Mouse (Mus musculus): ENCODE measurements around the gene Gm37240. TPM values are rescaled to one million over a fixed set of nuclear protein-coding genes. Genes with fewer than 3 reads are reported as not detected.

Gm37240 gene
- polyA plus RNA-seq, 1 experiment from 2014 or later: 11.4 TPM

- Histone ChIP-seq H3K4me2 (ENCODE audit: low read depth, low read length) (peak overlapping the region; percentile 99), H3K27ac (ENCODE audit: low read length) (peak overlapping the region; percentile 90)
- WGBS: 9% methylated on average over 12 of the region's 12 CpGs
Observed at GRCm38 (mm10) chr3:84478896-84479292, 1408.4 kb downstream of the Gm37240 start.

DNA sequence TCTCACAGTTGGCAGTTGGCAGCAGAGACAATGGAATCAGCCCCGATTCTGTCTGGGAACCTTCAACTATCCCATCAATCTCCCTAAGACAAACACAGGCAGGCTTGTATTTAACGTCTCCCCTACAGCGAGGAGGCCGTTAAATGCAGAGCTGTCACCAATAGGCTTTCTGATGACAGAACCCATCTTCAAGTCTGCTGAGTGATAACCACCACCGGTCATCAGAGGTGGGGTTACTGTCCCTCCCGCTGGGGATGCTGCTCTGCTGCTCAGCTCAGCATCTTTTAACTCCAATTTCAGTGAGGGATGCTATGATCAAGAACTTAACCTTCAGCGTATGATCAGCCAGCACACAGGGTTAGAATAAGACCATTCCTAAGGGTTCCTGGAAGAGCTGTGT, 1409.1 kb downstream of the Gm37240 start:
- WGBS: 26% methylated on average over 7 of the region's 7 CpGs
- H3K4me1 ChIP-seq (ENCODE audit: control insufficient read depth, insufficient read depth, low read length): peaks cover 35% of the 10 kb centered on the region
- peak overlapping the region; percentile 72 for H3K4me3 ChIP-seq (replicated peaks; ENCODE audit: low read length)
- ATAC-seq (ENCODE audit: insufficient read depth, low FRiP score): no peak
- peak overlapping the region; percentile 88 for H3K9ac ChIP-seq (ENCODE audit: low read length)
- no peaks in the 10 kb centered on the region for H3K36me3 ChIP-seq (ENCODE audit: control insufficient read depth, insufficient read depth, low read length)
- no peaks in the 10 kb centered on the region for H3K27me3 ChIP-seq (ENCODE audit: control insufficient read depth, insufficient read depth, low read length)
- H3K9me3 ChIP-seq (replicated peaks; ENCODE audit: control insufficient read depth, low read length): no peaks in the 10 kb centered on the region
- H3K4me2 ChIP-seq (ENCODE audit: low read depth, low read length): peak overlapping the region; percentile 99
- no peak overlapping the region for H3K27ac ChIP-seq (ENCODE audit: low read length)

More at GRCm38 (mm10) chr3:84478896-84479292, 1408.4 kb downstream of the Gm37240 start:
- ATAC-seq (ENCODE audit: insufficient read depth, low FRiP score): no peak
- H3K9me3 ChIP-seq (replicated peaks; ENCODE audit: control insufficient read depth, low read length): no peaks in the 10 kb centered on the region
- no peaks in the 10 kb centered on the region for H3K36me3 ChIP-seq (ENCODE audit: control insufficient read depth, insufficient read depth, low read length)
- peak overlapping the region; percentile 72 for H3K4me3 ChIP-seq (replicated peaks; ENCODE audit: low read length)
- no peaks in the 10 kb centered on the region for H3K27me3 ChIP-seq (ENCODE audit: control insufficient read depth, insufficient read depth, low read length)
- H3K4me1 ChIP-seq (ENCODE audit: control insufficient read depth, insufficient read depth, low read length): peaks cover 28% of the 10 kb centered on the region
- peak overlapping the region; percentile 88 for H3K9ac ChIP-seq (ENCODE audit: low read length)

GRCm38 (mm10) chr3:84477498-84477897, 1409.8 kb downstream of the Gm37240 start:
- Histone ChIP-seq H3K4me2 (ENCODE audit: low read depth, low read length) (peak overlapping the region; percentile 99), H3K4me3 (replicated peaks; ENCODE audit: low read length) (peak overlapping the region; percentile 72)
- 84% methylated on average over 1 of the region's 1 CpGs for WGBS

GRCm38 (mm10) chr3:84474981-84475775, 1412.1 kb downstream of the Gm37240 start:
- H3K27me3 ChIP-seq (ENCODE audit: control insufficient read depth, insufficient read depth, low read length): no peaks in the 10 kb centered on the region
- ATAC-seq (ENCODE audit: insufficient read depth, low FRiP score): no peak
- no peak overlapping the region for H3K4me3 ChIP-seq (replicated peaks; ENCODE audit: low read length)
- H3K9ac ChIP-seq (ENCODE audit: low read length): no peak overlapping the region
- peaks cover 44% of the 10 kb centered on the region for H3K4me1 ChIP-seq (ENCODE audit: control insufficient read depth, insufficient read depth, low read length)
- no peaks in the 10 kb centered on the region for H3K36me3 ChIP-seq (ENCODE audit: control insufficient read depth, insufficient read depth, low read length)
- H3K9me3 ChIP-seq (replicated peaks; ENCODE audit: control insufficient read depth, low read length): no peaks in the 10 kb centered on the region
- H3K4me2 ChIP-seq (ENCODE audit: low read depth, low read length): no peak overlapping the region
- no peak overlapping the region for H3K27ac ChIP-seq (ENCODE audit: low read length)
- 81% methylated on average over 12 of the region's 12 CpGs for WGBS

More at GRCm38 (mm10) chr3:84477498-84477897, 1409.8 kb downstream of the Gm37240 start:
- H3K27me3 ChIP-seq (ENCODE audit: control insufficient read depth, insufficient read depth, low read length): no peaks in the 10 kb centered on the region
- ATAC-seq (ENCODE audit: insufficient read depth, low FRiP score): no peak
- peaks cover 42% of the 10 kb centered on the region for H3K4me1 ChIP-seq (ENCODE audit: control insufficient read depth, insufficient read depth, low read length)
- H3K27ac ChIP-seq (ENCODE audit: low read length): no peak overlapping the region
- no peaks in the 10 kb centered on the region for H3K36me3 ChIP-seq (ENCODE audit: control insufficient read depth, insufficient read depth, low read length)
- no peak overlapping the region for H3K9ac ChIP-seq (ENCODE audit: low read length)
- H3K9me3 ChIP-seq (replicated peaks; ENCODE audit: control insufficient read depth, low read length): no peaks in the 10 kb centered on the region

- Histone ChIP-seq H3K27ac (ENCODE audit: low read length) (peak overlapping the region; percentile 69), H3K9me3 (replicated peaks; ENCODE audit: control insufficient read depth, low read length) (no peaks in the 10 kb centered on the region), H3K27me3 (ENCODE audit: control insufficient read depth, insufficient read depth, low read length) (no peaks in the 10 kb centered on the region), H3K4me3 (replicated peaks; ENCODE audit: low read length) (no peak overlapping the region), H3K4me2 (ENCODE audit: low read depth, low read length) (peak overlapping the region; percentile 31; the same call in 1 of the 2 replicates), H3K36me3 (ENCODE audit: control insufficient read depth, insufficient read depth, low read length) (no peaks in the 10 kb centered on the region; the same call in 1 of the 2 replicates), H3K4me1 (ENCODE audit: control insufficient read depth, insufficient read depth, low read length) (peaks cover 42% of the 10 kb centered on the region), H3K9ac (ENCODE audit: low read length) (peak overlapping the region; percentile 53; the same call in 1 of the 2 replicates)
- ATAC-seq (ENCODE audit: insufficient read depth, low FRiP score): no peak
- WGBS: 66% methylated on average over 6 of the region's 6 CpGs
Observed at GRCm38 (mm10) chr3:84474398-84474797, 1412.9 kb downstream of the Gm37240 start.

GRCm38 (mm10) chr3:84472955-84473354, 1414.4 kb downstream of the Gm37240 start:
- Histone ChIP-seq H3K9ac (ENCODE audit: low read length) (0 out of 2 replicates have a peak overlapping the region, but pooled peaks have one; percentile 6), H3K4me1 (ENCODE audit: control insufficient read depth, insufficient read depth, low read length) (peaks cover 37% of the 10 kb centered on the region), H3K4me2 (ENCODE audit: low read depth, low read length) (peak overlapping the region; percentile 31), H3K4me3 (replicated peaks; ENCODE audit: low read length) (peak overlapping the region; percentile 4; the same call in 1 of the 2 replicates), H3K27me3 (ENCODE audit: control insufficient read depth, insufficient read depth, low read length) (no peaks in the 10 kb centered on the region), H3K36me3 (ENCODE audit: control insufficient read depth, insufficient read depth, low read length) (no peaks in the 10 kb centered on the region; the same call in 1 of the 2 replicates), H3K9me3 (replicated peaks; ENCODE audit: control insufficient read depth, low read length) (no peaks in the 10 kb centered on the region), H3K27ac (ENCODE audit: low read length) (peak overlapping the region; percentile 69)
- WGBS: 28% methylated on average over 5 of the region's 5 CpGs
- 0 out of 2 replicates have a peak, but pooled peaks have one; percentile 11 for ATAC-seq (ENCODE audit: insufficient read depth, low FRiP score)

DNA sequence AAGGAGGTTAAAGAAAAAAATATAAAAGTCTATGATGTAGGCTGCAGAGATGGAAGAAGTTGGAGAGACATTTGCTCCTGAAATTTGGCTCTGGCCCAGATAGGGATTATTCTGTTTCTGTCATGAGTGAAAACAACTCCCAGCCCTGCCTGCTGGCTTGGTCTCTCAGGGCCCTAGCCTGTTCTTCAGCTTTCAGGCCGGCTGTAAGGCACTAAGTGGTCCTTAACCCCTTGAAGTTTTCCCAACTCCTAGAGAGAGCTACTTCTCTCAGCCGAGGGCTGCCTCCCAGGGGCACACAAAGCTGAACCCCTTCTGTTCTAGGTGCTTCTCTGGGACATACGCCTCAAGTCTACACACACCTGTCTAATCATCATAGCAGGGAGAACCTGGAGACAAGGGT, 1414.8 kb downstream of the Gm37240 start:
- peak overlapping the region; percentile 31 for H3K4me2 ChIP-seq (ENCODE audit: low read depth, low read length)
- H3K4me1 ChIP-seq (ENCODE audit: control insufficient read depth, insufficient read depth, low read length): peaks cover 39% of the 10 kb centered on the region
- 0 out of 2 replicates have a peak, but pooled peaks have one; percentile 57 for ATAC-seq (ENCODE audit: insufficient read depth, low FRiP score)
- peak overlapping the region; percentile 69 for H3K27ac ChIP-seq (ENCODE audit: low read length)
- WGBS: 19% methylated on average over 3 of the region's 3 CpGs
- peak overlapping the region; percentile 4; the same call in 1 of the 2 replicates for H3K4me3 ChIP-seq (replicated peaks; ENCODE audit: low read length)
- 0 out of 2 replicates have a peak overlapping the region, but pooled peaks have one; percentile 36 for H3K9ac ChIP-seq (ENCODE audit: low read length)
- H3K9me3 ChIP-seq (replicated peaks; ENCODE audit: control insufficient read depth, low read length): no peaks in the 10 kb centered on the region
- no peaks in the 10 kb centered on the region for H3K27me3 ChIP-seq (ENCODE audit: control insufficient read depth, insufficient read depth, low read length)
- no peaks in the 10 kb centered on the region; the same call in 1 of the 2 replicates for H3K36me3 ChIP-seq (ENCODE audit: control insufficient read depth, insufficient read depth, low read length)

DNA sequence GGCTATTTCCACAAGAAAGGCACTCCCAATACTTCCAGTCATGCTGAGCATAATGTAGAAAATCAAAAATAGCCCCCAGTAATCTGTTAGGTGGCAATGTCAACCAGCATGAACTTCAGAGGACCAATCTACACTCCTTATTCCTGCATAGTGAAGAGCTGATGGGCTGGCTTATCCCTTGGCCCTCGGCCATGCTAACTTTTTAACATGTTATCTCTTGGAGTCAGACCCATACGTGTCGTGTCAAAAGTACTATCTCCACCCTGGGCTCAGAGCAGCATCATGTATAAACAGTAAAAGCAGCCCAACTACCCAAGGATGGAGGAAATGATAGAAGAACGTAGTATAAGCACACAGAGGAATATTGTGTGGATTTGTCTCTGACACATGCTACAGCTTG, 1416.2 kb downstream of the Gm37240 start:
- WGBS: 70% methylated on average over 4 of the region's 4 CpGs
- H3K4me2 ChIP-seq (ENCODE audit: low read depth, low read length): no peak overlapping the region

GRCm38 (mm10) chr3:84468111-84468453, 1419.2 kb downstream of the Gm37240 start:
- H3K27ac ChIP-seq (ENCODE audit: low read length): no peak overlapping the region
- no peaks in the 10 kb centered on the region for H3K9me3 ChIP-seq (replicated peaks; ENCODE audit: control insufficient read depth, low read length)
- no peak overlapping the region for H3K9ac ChIP-seq (ENCODE audit: low read length)
- no peak overlapping the region for H3K4me2 ChIP-seq (ENCODE audit: low read depth, low read length)
- H3K27me3 ChIP-seq (ENCODE audit: control insufficient read depth, insufficient read depth, low read length): no peaks in the 10 kb centered on the region
- WGBS: 56% methylated on average over 4 of the region's 4 CpGs
- H3K4me3 ChIP-seq (replicated peaks; ENCODE audit: low read length): no peak overlapping the region
- no peak for ATAC-seq (ENCODE audit: insufficient read depth, low FRiP score)
- no peaks in the 10 kb centered on the region; the same call in 1 of the 2 replicates for H3K36me3 ChIP-seq (ENCODE audit: control insufficient read depth, insufficient read depth, low read length)
- peaks cover 30% of the 10 kb centered on the region for H3K4me1 ChIP-seq (ENCODE audit: control insufficient read depth, insufficient read depth, low read length)

More for the DNA sequence above, 1416.2 kb downstream of the Gm37240 start:
- Histone ChIP-seq H3K36me3 (ENCODE audit: control insufficient read depth, insufficient read depth, low read length) (no peaks in the 10 kb centered on the region; the same call in 1 of the 2 replicates), H3K4me1 (ENCODE audit: control insufficient read depth, insufficient read depth, low read length) (peaks cover 46% of the 10 kb centered on the region), H3K9ac (ENCODE audit: low read length) (no peak overlapping the region), H3K27ac (ENCODE audit: low read length) (no peak overlapping the region), H3K9me3 (replicated peaks; ENCODE audit: control insufficient read depth, low read length) (no peaks in the 10 kb centered on the region), H3K27me3 (ENCODE audit: control insufficient read depth, insufficient read depth, low read length) (no peaks in the 10 kb centered on the region), H3K4me3 (replicated peaks; ENCODE audit: low read length) (no peak overlapping the region)
- peak; percentile 35; the same call in 1 of the 2 replicates for ATAC-seq (ENCODE audit: insufficient read depth, low FRiP score)
